Mouse (Mus musculus): Measurements from ENCODE around the gene Mfsd4b3.
"Not testable (repeated sequence)": the region's sequence is repeated elsewhere in the genome, so short reads cannot be mapped to it uniquely, and the experiment has no call there.

Gene Mfsd4b3

GRCm38 (mm10) chr10:39924556-39924955 is 35.4 kb downstream of the Mfsd4b3 start:
- not testable (repeated sequence) for DNase-seq (ENCODE audit: low spot score)

GRCm38 (mm10) chr10:39912616-39913015 is 47.3 kb downstream of the Mfsd4b3 start:
- DNase-seq (ENCODE audit: low spot score), result no peak

GRCm38 (mm10) chr10:39908768-39909441 is 51.0 kb downstream of the Mfsd4b3 start:
- no peak for DNase-seq (ENCODE audit: low spot score)

GRCm38 (mm10) chr10:39906799-39907658 is 52.9 kb downstream of the Mfsd4b3 start:
- no peak for DNase-seq (ENCODE audit: low spot score)

- DNase-seq (ENCODE audit: low spot score), result no peak
Observed at GRCm38 (mm10) chr10:39904191-39904590, 55.8 kb downstream of the Mfsd4b3 start.

- peak; percentile 85 for DNase-seq (ENCODE audit: low spot score)
Observed at GRCm38 (mm10) chr10:39898874-39899371, 61.0 kb downstream of the Mfsd4b3 start, which contains the start of gene Mfsd4b4. Gene Mfsd4b4, minus strand, starts transcription at chr10:39899238.
